Mouse (Mus musculus) lung, adult 10 weeks (tissue): ENCODE measurements around the gene Leng8. TPM values are rescaled to one million over a fixed set of nuclear protein-coding genes. Genes with fewer than 3 reads are reported as not detected.

ENCODE experiments used
- polyA plus RNA-seq: library from polyadenylated mRNA; stranded (reverse); fragments of 350-450 nt; fragmentation: Illumina TruSeq; extraction: RNeasy Lipid Tissue Mini Kit (QIAGEN cat#74804); gene quantifications from one replicate; pipeline ENCODE4 v1.2.3, GENCODE M21; 2014; ENCODE audit warnings: low read depth, low replicate concordance; ENCODE audit not compliant: insufficient read depth

Leng8 gene
- polyA plus RNA-seq: 31.4 TPM

GRCm38 (mm10) chr7:4136771-4137531 lies at the start of gene Leng8:
Gene Leng8 (plus strand): TSS chr7:4137039.

GRCm38 (mm10) chr7:4119344-4119902 lies 17.4 kb upstream of the Leng8 start, which contains the start of gene Ttyh1:
Gene Ttyh1 (plus strand): TSS chr7:4119408.

GRCm38 (mm10) chr7:4150059-4150541 lies 13.3 kb downstream of the Leng8 start, which contains the start of gene Leng9:
Gene Leng9 (minus strand): TSS chr7:4150374.

GRCm38 (mm10) chr7:4164090-4164910 lies 27.5 kb downstream of the Leng8 start, which contains the start of gene Cdc42ep5:
Gene Cdc42ep5 (minus strand): TSS chr7:4164860.

Other genes starting within 250 kb of the Leng8 start
- gene Gm14548, start 238.9 kb upstream of the Leng8 start, polyA plus RNA-seq: 1.8 TPM
- gene Lilra6, start 221.5 kb upstream of the Leng8 start, polyA plus RNA-seq: 1.8 TPM
- gene Lair1, start 73.8 kb upstream of the Leng8 start, polyA plus RNA-seq: 7.5 TPM
- gene Ttyh1, start 17.6 kb upstream of the Leng8 start, polyA plus RNA-seq: 0.35 TPM
- gene Leng9, start 13.3 kb downstream of the Leng8 start, polyA plus RNA-seq: 4.4 TPM
- gene Cdc42ep5, start 27.8 kb downstream of the Leng8 start, polyA plus RNA-seq: 15.0 TPM
- 5.9 TPM for gene Lilra5, start 100.7 kb downstream of the Leng8 start, polyA plus RNA-seq
- 4.6 TPM for gene Ncr1, start 200.7 kb downstream of the Leng8 start, polyA plus RNA-seq